Mouse (Mus musculus) liver, adult (tissue): ENCODE measurements around the gene Mylip.

Experiments
- GATA4 ChIP-seq: IDR thresholded peaks from 2 replicates; pipeline ENCODE4 v1.6.1; 2014; ENCODE audit warnings: mild to moderate bottlenecking, low read length; ENCODE audit not compliant: insufficient replicate concordance

Gene Mylip

GRCm38 (mm10) chr13:45442918-45443535, 53.5 kb downstream of the Mylip start:
- no peak for TF ChIP-seq GATA4

GRCm38 (mm10) chr13:45444220-45444619, 54.7 kb downstream of the Mylip start:
- TF ChIP-seq GATA4, result no peak

GRCm38 (mm10) chr13:45444652-45445051, 55.1 kb downstream of the Mylip start:
- TF ChIP-seq GATA4, result peak; percentile 47; the same call in 1 of the 2 replicates

GRCm38 (mm10) chr13:45446636-45447035, 57.1 kb downstream of the Mylip start:
- no peak for TF ChIP-seq GATA4

GRCm38 (mm10) chr13:45452437-45452836, 62.9 kb downstream of the Mylip start:
- no peak for TF ChIP-seq GATA4

GRCm38 (mm10) chr13:45453033-45453432, 63.5 kb downstream of the Mylip start:
- TF ChIP-seq GATA4, result no peak

- no peak for TF ChIP-seq GATA4
These were observed 64.5 kb downstream of the Mylip start for GRCm38 (mm10) chr13:45454044-45454443.

- TF ChIP-seq GATA4, result no peak
These were observed 65.1 kb downstream of the Mylip start for GRCm38 (mm10) chr13:45454641-45455040.

- TF ChIP-seq GATA4, result peak; percentile 85
These were observed 65.7 kb downstream of the Mylip start for GRCm38 (mm10) chr13:45455108-45455861.

- no peak for TF ChIP-seq GATA4
These were observed 66.3 kb downstream of the Mylip start for GRCm38 (mm10) chr13:45455862-45456192.

- TF ChIP-seq GATA4, result no peak
These were observed 67.9 kb downstream of the Mylip start for GRCm38 (mm10) chr13:45457459-45457858.

GRCm38 (mm10) chr13:45460177-45460576, 70.6 kb downstream of the Mylip start:
- TF ChIP-seq GATA4, result no peak

GRCm38 (mm10) chr13:45461370-45461958, 71.9 kb downstream of the Mylip start:
- no peak for TF ChIP-seq GATA4
